Mouse (Mus musculus) kidney, adult 2 months (tissue): ENCODE measurements around the gene Adnp.

ENCODE experiments used
- CTCF ChIP-seq: fragments of 200-500 bp; conservative IDR thresholded peaks from 2 replicates; pipeline ENCODE4 v1.5.1; 2011; ENCODE audit warnings: low read depth, mild to moderate bottlenecking, control low read depth, low read length, moderate library complexity, mixed read lengths; ENCODE audit not compliant: insufficient read depth, insufficient read length
- POLR2A ChIP-seq: fragments of 200-500 bp; IDR thresholded peaks from one replicate; pipeline ENCODE4 v1.6.1; 2011; ENCODE audit warnings: low read depth, low read length, control low read depth

- TF ChIP-seq CTCF (no peak), POLR2A (no peak)
These were observed 16.4 kb upstream of the Adnp start for GRCm38 (mm10) chr2:168223326-168223725.
